Mouse (Mus musculus) lung, postnatal 0 days (tissue): ENCODE measurements around the gene Ppp1r3g. TPM values are rescaled to one million over a fixed set of nuclear protein-coding genes. Genes with fewer than 3 reads are reported as not detected.
A peak's percentile ranks its signal among the peaks of the same experiment; 100 is the strongest.
"Not testable (repeated sequence)": the region's sequence is repeated elsewhere in the genome, so short reads cannot be mapped to it uniquely, and the experiment has no call there.

Experiments used
- ATAC-seq: fragments of 200-750 bp; cut with Nextera tagmentation; 2 replicates; pipeline ENCODE4 v1.8.0; 2017; ENCODE audit warnings: moderate library complexity
- DNase-seq: peaks from one replicate; pipeline ENCODE4 v3.0.0-alpha.2; 2016; ENCODE audit warnings: low spot score
- H3K27ac ChIP-seq: fragments of 300-500 bp; sonication (generic); 2 replicates; pipeline ENCODE4 v1.5.1; 2014; ENCODE audit warnings: antibody characterized with exemption, mild to moderate bottlenecking, low read length, mixed read lengths
- H3K27me3 ChIP-seq: fragments of 300-500 bp; sonication (generic); replicated peaks from 2 replicates; pipeline ENCODE4 v1.6.1; 2014; ENCODE audit warnings: low read length, mixed read lengths; ENCODE audit not compliant: insufficient read depth
- H3K36me3 ChIP-seq: fragments of 300-500 bp; sonication (generic); 2 replicates; pipeline ENCODE4 v1.6.1; 2014; ENCODE audit warnings: low read length, mixed read lengths; ENCODE audit not compliant: insufficient read depth
- H3K4me1 ChIP-seq: fragments of 300-500 bp; sonication (generic); 2 replicates; pipeline ENCODE4 v1.6.1; 2014; ENCODE audit warnings: antibody characterized with exemption, low read depth, low read length, mixed read lengths; ENCODE audit not compliant: insufficient read depth
- H3K4me2 ChIP-seq: fragments of 300-500 bp; sonication (generic); replicated peaks from 2 replicates; pipeline ENCODE4 v1.6.1; 2014; ENCODE audit warnings: low read depth, mild to moderate bottlenecking, low read length, moderate library complexity, mixed read lengths
- H3K4me3 ChIP-seq: fragments of 300-500 bp; sonication (generic); 2 replicates; pipeline ENCODE4 v1.5.1; 2014; ENCODE audit warnings: low read depth, low read length
- H3K9ac ChIP-seq: fragments of 300-500 bp; sonication (generic); replicated peaks from 2 replicates; pipeline ENCODE4 v1.6.1; 2014; ENCODE audit warnings: low read depth, mild to moderate bottlenecking
- H3K9me3 ChIP-seq: fragments of 300-500 bp; sonication (generic); 2 replicates; pipeline ENCODE4 v1.6.1; 2016; ENCODE audit warnings: low read length, mixed read lengths
- CTCF ChIP-seq: IDR thresholded peaks from 2 replicates; pipeline ENCODE4 v1.5.1; 2016; ENCODE audit warnings: antibody characterized with exemption, mild to moderate bottlenecking
- EP300 ChIP-seq: IDR thresholded peaks from 2 replicates; pipeline ENCODE4 v1.6.1; 2016; ENCODE audit warnings: antibody characterized with exemption, mild to moderate bottlenecking, control low read depth
- WGBS: fragments of 180-500 bp; shearing (Covaris S2); extraction: QIAGEN DNeasy Blood & Tissue Kit; methylation state at CpG from one replicate; pipeline ENCODE4 v1.1.7; 2014; 5-methylcytosine and 5-hydroxymethylcytosine counted together
- polyA plus RNA-seq: library from polyadenylated mRNA; unstranded; fragments of >200 nt; fragmentation: Nextera tagmentation; extraction: Ambion mirVana; gene quantifications from 2 replicates; pipeline ENCODE4 v1.2.1, GENCODE M21; 2015

The Ppp1r3g gene
- polyA plus RNA-seq, 1 experiment from 2014 or later: 0.55 TPM

- TF ChIP-seq CTCF (no peak), EP300 (no peak)
- peaks cover 11% of the 10 kb centered on the region; the same call in 1 of the 2 replicates for H3K27me3 ChIP-seq
- peak overlapping the region; percentile 50 for H3K4me3 ChIP-seq
- H3K9me3 ChIP-seq: no peaks in the 10 kb centered on the region
- H3K4me1 ChIP-seq: peaks cover 4% of the 10 kb centered on the region; the same call in 1 of the 2 replicates
- 0 out of 2 replicates have a peak overlapping the region, but pooled peaks have one; percentile 12 for H3K9ac ChIP-seq
- WGBS: under 1% methylated on average over 55 of the region's 57 CpGs
- DNase-seq: peak; percentile 36
- peak; percentile 65 for ATAC-seq
- H3K27ac ChIP-seq: no peak overlapping the region
- peak overlapping the region; percentile 99 for H3K4me2 ChIP-seq
- no peaks in the 10 kb centered on the region for H3K36me3 ChIP-seq
These were observed 10.2 kb downstream of the Ppp1r3g start for GRCm38 (mm10) chr13:35968719-35969430.

GRCm38 (mm10) chr13:35969431-35969721 is 10.7 kb downstream of the Ppp1r3g start:
- no peaks in the 10 kb centered on the region for H3K36me3 ChIP-seq
- H3K4me1 ChIP-seq: peaks cover 4% of the 10 kb centered on the region; the same call in 1 of the 2 replicates
- peak overlapping the region; percentile 50 for H3K4me3 ChIP-seq
- H3K4me2 ChIP-seq: peak overlapping the region; percentile 99
- H3K9me3 ChIP-seq: no peaks in the 10 kb centered on the region
- no peak for TF ChIP-seq CTCF
- TF ChIP-seq EP300: no peak
- no peak for DNase-seq
- H3K27me3 ChIP-seq: peaks cover 11% of the 10 kb centered on the region; the same call in 1 of the 2 replicates
- ATAC-seq: no peak
- whole genome bisulfite sequencing: 0% methylated on average over 18 of the region's 18 CpGs
- no peak overlapping the region for H3K9ac ChIP-seq
- H3K27ac ChIP-seq: no peak overlapping the region

DNA sequence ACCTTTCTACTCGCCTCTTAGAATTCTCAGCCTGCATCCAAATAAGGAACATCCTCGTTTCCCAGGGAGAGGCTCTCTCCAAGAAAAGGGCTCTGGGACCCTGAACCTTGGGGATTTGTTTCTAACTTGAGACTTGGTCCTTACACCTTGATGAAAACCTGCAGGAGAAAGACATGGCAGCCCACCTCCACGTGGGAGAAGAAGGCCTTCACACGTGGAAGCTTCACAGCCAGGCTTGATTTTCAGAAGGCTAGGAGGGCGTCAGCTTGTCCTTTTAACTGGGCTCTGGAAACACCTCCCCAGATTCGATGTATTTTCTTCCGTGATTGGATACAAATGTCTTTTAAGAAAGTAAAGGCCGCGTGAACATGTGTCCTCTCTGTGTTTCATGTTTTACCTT is 11.2 kb downstream of the Ppp1r3g start:
- Histone ChIP-seq H3K9me3 (no peaks in the 10 kb centered on the region), H3K36me3 (no peaks in the 10 kb centered on the region), H3K4me1 (peaks cover 4% of the 10 kb centered on the region; the same call in 1 of the 2 replicates), H3K27me3 (peaks cover 11% of the 10 kb centered on the region; the same call in 1 of the 2 replicates), H3K9ac (no peak overlapping the region), H3K4me3 (peak overlapping the region; percentile 50), H3K4me2 (peak overlapping the region; percentile 99), H3K27ac (no peak overlapping the region)
- no peak for ATAC-seq
- 38% methylated on average over 9 of the region's 9 CpGs for WGBS
- DNase-seq: no peak
- TF ChIP-seq EP300: no peak

DNA sequence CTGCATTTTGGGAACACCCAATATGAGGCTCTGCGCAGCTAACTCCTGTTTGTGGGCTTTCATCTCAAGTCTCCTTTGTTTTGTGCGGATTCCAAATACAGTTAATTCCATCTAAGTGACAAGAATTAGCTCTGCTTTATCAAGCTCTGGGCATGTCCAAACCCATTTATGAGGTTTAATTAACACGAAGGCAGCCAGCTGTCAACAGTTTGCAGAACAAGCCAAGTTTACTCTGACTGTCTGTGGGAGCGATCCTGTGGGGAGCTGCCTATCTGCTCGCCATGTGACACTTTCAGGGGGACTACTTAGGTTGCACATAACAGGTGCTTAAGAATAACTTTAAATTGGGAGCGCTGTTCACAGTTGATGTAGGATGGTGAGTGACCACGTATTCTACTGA is 18.3 kb downstream of the Ppp1r3g start:
- H3K4me2 ChIP-seq: no peak overlapping the region
- H3K4me1 ChIP-seq: no peaks in the 10 kb centered on the region
- no peak for DNase-seq
- TF ChIP-seq CTCF (no peak), EP300 (no peak)
- no peaks in the 10 kb centered on the region for H3K36me3 ChIP-seq
- H3K9me3 ChIP-seq: no peaks in the 10 kb centered on the region
- no peak overlapping the region for H3K4me3 ChIP-seq
- whole genome bisulfite sequencing: 94% methylated on average over 7 of the region's 7 CpGs
- H3K9ac ChIP-seq: no peak overlapping the region
- no peak for ATAC-seq
- H3K27me3 ChIP-seq: no peaks in the 10 kb centered on the region
- H3K27ac ChIP-seq: no peak overlapping the region

DNA sequence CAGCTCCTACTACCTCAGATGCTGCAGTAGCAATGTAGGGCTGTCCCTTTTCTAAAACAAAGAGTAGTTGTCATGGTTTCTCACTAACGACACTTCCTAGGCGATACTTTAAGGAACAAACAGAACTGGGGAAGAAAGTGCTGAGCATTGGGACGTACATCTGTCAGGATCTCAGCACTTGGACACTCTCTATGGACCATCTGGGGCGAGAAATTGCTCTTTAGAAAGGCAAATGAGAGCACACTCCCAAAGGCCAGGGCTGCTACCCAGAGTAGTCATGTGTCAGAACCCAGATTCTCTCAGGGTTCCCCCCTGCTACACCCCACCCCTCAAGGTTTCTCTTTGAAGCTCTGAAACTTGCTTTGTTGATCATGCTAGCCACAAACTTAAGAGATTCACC is 21.8 kb downstream of the Ppp1r3g start:
- Histone ChIP-seq H3K9ac (no peak overlapping the region), H3K27ac (no peak overlapping the region), H3K4me2 (no peak overlapping the region), H3K4me1 (no peaks in the 10 kb centered on the region), H3K9me3 (no peaks in the 10 kb centered on the region), H3K27me3 (no peaks in the 10 kb centered on the region), H3K4me3 (no peak overlapping the region), H3K36me3 (no peaks in the 10 kb centered on the region)
- no peak for TF ChIP-seq EP300
- TF ChIP-seq CTCF: no peak
- no peak for DNase-seq
- no peak for ATAC-seq
- WGBS: 76% methylated on average over 4 of the region's 4 CpGs

GRCm38 (mm10) chr13:35982985-35983384 is 24.3 kb downstream of the Ppp1r3g start:
- ATAC-seq (no peak), DNase-seq (no peak)
- no peaks in the 10 kb centered on the region for H3K4me1 ChIP-seq
- no peaks in the 10 kb centered on the region for H3K27me3 ChIP-seq
- 81% methylated on average over 6 of the region's 6 CpGs for WGBS
- H3K9me3 ChIP-seq: no peaks in the 10 kb centered on the region
- H3K4me3 ChIP-seq: no peak overlapping the region
- no peak overlapping the region for H3K27ac ChIP-seq
- TF ChIP-seq CTCF (no peak), EP300 (no peak)
- H3K9ac ChIP-seq: no peak overlapping the region
- H3K4me2 ChIP-seq: no peak overlapping the region
- no peaks in the 10 kb centered on the region for H3K36me3 ChIP-seq

GRCm38 (mm10) chr13:35989329-35989728 is 30.7 kb downstream of the Ppp1r3g start:
- ATAC-seq: no peak
- Histone ChIP-seq H3K27me3 (no peaks in the 10 kb centered on the region), H3K9ac (no peak overlapping the region), H3K27ac (no peak overlapping the region), H3K9me3 (no peaks in the 10 kb centered on the region), H3K4me2 (no peak overlapping the region), H3K4me3 (no peak overlapping the region), H3K4me1 (peaks cover 7% of the 10 kb centered on the region; the same call in 1 of the 2 replicates), H3K36me3 (no peaks in the 10 kb centered on the region)
- WGBS: 74% methylated on average over 3 of the region's 3 CpGs
- TF ChIP-seq EP300: no peak
- no peak for TF ChIP-seq CTCF
- DNase-seq: no peak

DNA sequence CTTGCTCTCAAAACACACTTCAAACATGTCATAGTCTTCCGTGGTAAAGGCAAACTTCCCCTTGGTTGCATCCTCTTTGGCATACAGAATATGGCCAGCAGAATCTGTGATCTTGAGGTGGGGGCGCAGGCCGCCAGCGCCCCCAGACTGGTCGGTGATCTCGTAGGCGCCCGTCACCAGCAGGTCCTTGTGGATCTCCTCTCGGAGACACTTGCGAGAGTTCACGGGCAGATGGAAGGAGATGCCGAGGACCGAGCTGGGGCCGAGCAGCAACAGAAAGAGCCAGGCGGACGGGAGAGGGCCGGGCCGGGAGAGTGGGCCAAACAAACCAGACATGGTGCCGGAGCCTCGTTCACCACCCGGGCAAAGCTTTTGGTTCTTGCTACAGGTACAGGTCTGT is 32.5 kb downstream of the Ppp1r3g start:
- 97% methylated on average over 18 of the region's 21 CpGs for WGBS
- H3K4me1 ChIP-seq: peaks cover 11% of the 10 kb centered on the region; the same call in 1 of the 2 replicates
- not testable (repeated sequence) for H3K4me3 ChIP-seq, H3K4me2 ChIP-seq, H3K9ac ChIP-seq, H3K27me3 ChIP-seq, DNase-seq, ATAC-seq, H3K36me3 ChIP-seq, H3K9me3 ChIP-seq, H3K27ac ChIP-seq
